Mouse (Mus musculus): ENCODE measurements around the gene Kirrel3.

The Kirrel3 gene

GRCm38 (mm10) chr9:34911838-34912237 is 426.1 kb downstream of the Kirrel3 start:
- no peak for DNase-seq

- no peak for DNase-seq
Observed at GRCm38 (mm10) chr9:34912273-34912972, 426.7 kb downstream of the Kirrel3 start.

GRCm38 (mm10) chr9:34912996-34913395 is 427.3 kb downstream of the Kirrel3 start:
- DNase-seq: no peak

GRCm38 (mm10) chr9:34918976-34919375 is 433.3 kb downstream of the Kirrel3 start:
- no peak for DNase-seq

- no peak for DNase-seq
Observed at GRCm38 (mm10) chr9:34920116-34920515, 434.4 kb downstream of the Kirrel3 start.

- DNase-seq: no peak
Observed at GRCm38 (mm10) chr9:34921941-34922340, 436.2 kb downstream of the Kirrel3 start.

GRCm38 (mm10) chr9:34922716-34923115 is 437.0 kb downstream of the Kirrel3 start:
- DNase-seq: no peak

- DNase-seq: no peak
Observed at GRCm38 (mm10) chr9:34923134-34923931, 437.6 kb downstream of the Kirrel3 start.

- DNase-seq: no peak
Observed at GRCm38 (mm10) chr9:34925616-34926015, 439.9 kb downstream of the Kirrel3 start.

- no peak for DNase-seq
Observed at GRCm38 (mm10) chr9:34930371-34930770, 444.7 kb downstream of the Kirrel3 start.

- DNase-seq: no peak
Observed at GRCm38 (mm10) chr9:34938140-34938539, 452.4 kb downstream of the Kirrel3 start.

- no peak for DNase-seq
Observed at GRCm38 (mm10) chr9:34939621-34940020, 453.9 kb downstream of the Kirrel3 start.

GRCm38 (mm10) chr9:34942122-34942831 is 456.6 kb downstream of the Kirrel3 start:
- no peak for DNase-seq

- DNase-seq: no peak
Observed at GRCm38 (mm10) chr9:34942996-34943395, 457.3 kb downstream of the Kirrel3 start.

GRCm38 (mm10) chr9:34945301-34945700 is 459.6 kb downstream of the Kirrel3 start:
- no peak for DNase-seq

GRCm38 (mm10) chr9:34947258-34947657 is 461.6 kb downstream of the Kirrel3 start:
- no peak for DNase-seq

- no peak for DNase-seq
Observed at GRCm38 (mm10) chr9:34947717-34948116, 462.0 kb downstream of the Kirrel3 start.

- DNase-seq: no peak
Observed at GRCm38 (mm10) chr9:34953420-34953819, 467.7 kb downstream of the Kirrel3 start.

GRCm38 (mm10) chr9:34954212-34954611 is 468.5 kb downstream of the Kirrel3 start:
- peak; percentile 65 for DNase-seq

GRCm38 (mm10) chr9:34956512-34956911 is 470.8 kb downstream of the Kirrel3 start:
- no peak for DNase-seq

GRCm38 (mm10) chr9:34957691-34958090 is 472.0 kb downstream of the Kirrel3 start:
- peak; percentile 43 for DNase-seq

- DNase-seq: no peak
Observed at GRCm38 (mm10) chr9:34958183-34958830, 472.6 kb downstream of the Kirrel3 start.

- DNase-seq: no peak
Observed at GRCm38 (mm10) chr9:34960736-34961135, 475.0 kb downstream of the Kirrel3 start.
